In the genomic region with DNA sequence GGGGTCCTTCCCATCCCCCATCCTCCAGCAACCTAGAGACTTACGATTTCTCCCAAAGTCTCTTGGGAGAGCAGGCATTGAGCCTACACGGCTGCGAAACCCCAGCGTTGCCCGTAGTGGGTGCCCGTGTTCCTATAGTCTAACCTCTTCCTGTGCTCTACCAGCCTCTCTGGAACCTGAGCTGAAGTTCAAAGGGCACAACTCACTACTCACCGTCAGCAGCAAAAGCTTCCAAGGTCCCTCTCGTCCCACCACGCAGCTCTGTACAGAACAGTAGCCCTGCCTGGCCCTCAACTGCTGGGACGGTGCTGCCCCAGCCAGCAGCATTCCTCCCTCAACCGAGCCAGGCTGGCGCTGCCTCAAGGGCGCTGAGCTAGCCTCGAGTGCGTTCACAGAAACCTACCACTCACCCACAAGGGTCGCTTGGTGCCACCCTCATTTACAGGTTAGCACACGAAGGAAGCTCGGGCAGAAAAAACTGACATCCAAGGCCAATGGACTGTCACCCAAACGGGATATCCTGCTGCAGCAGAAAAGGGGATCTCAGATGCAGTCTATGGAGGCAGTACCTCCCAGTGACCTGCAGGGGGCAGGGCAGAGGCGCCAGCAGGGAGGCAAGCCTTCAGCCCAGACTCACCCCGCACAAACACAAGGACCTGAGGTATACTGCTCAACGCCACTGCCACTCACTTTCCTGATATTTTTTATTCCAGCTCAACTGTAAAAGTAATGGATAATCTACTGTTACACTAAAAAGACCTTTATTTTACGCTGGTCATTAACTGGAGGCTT, we compare ENCODE assay signal across 9 mouse cellular contexts.
A peak's percentile ranks its signal among the peaks of the same experiment; 100 is the strongest.
DNase-seq lines count a peak whose midpoint lies in the region; ATAC-seq and TF ChIP-seq lines count a peak whose summit lies in the region.
"Had no signal": no experiment of that assay in that cellular context is flagged by ENCODE, and none has a peak within 500 bp of the region (broad histone marks: within the 10 kb centered on the region; RNA-seq: fewer than 3 reads in every experiment).

No protein-coding gene starts in this region.

- H3K4me1 ChIP-seq in thymus, adult 2 months (replicated peaks; ENCODE audit: control insufficient read depth, insufficient read depth, low read length): no peaks in the 10 kb centered on the region
- no peaks in the 10 kb centered on the region for H3K4me1 ChIP-seq in cortical plate, adult 2 months (ENCODE audit: control insufficient read depth, insufficient read depth, low read length)

- DNase-seq in gastrocnemius, adult 18-20 months (ENCODE audit: low spot score): peak; percentile 7
- no peak for DNase-seq in gastrocnemius, adult 8-10 months (ENCODE audit: low spot score in 2 of 2)
- DNase-seq in thymus, adult 2 months: peak; percentile 22
- no peak for DNase-seq in thymus, adult 18-20 months
- DNase-seq in kidney, postnatal 14 days: peak; percentile 56
- DNase-seq in thymus, postnatal 25 days: peak; percentile 19

- peak; percentile 57; the same call in 1 of the 2 replicates for ATAC-seq in megakaryocyte-erythroid progenitor cell, adult 5-6 weeks (replicated peaks; ENCODE audit: low FRiP score, low TSS enrichment, poor library complexity, severe bottlenecking)

- no peak overlapping the region for H3K27ac ChIP-seq in thymus, adult 2 months (ENCODE audit: control insufficient read depth, insufficient read depth, low read length)
- H3K27ac ChIP-seq in cortical plate, adult 2 months (ENCODE audit: insufficient read depth, low read length): no peak overlapping the region
- H3K27ac ChIP-seq: neural tube, embryonic 12.5 days had no signal

- 46% methylated on average over 23 of the region's 23 CpGs for WGBS in thymus, adult 2 months

- TF ChIP-seq POLR2A in thymus, adult 2 months (IDR thresholded peaks at IDR 0.05; ENCODE audit: control insufficient read depth, extremely low read depth, insufficient read depth, low read length, poor library complexity): no peak
- no peak for TF ChIP-seq POLR2A in cortical plate, adult 2 months (IDR thresholded peaks at IDR 0.05; ENCODE audit: extremely low read depth, insufficient read depth, low read length)

- TF ChIP-seq CTCF in thymus, adult 2 months (IDR thresholded peaks at IDR 0.05; ENCODE audit: borderline replicate concordance, control insufficient read depth, extremely low read depth, insufficient read depth, low read length, poor library complexity): peak; percentile 50; the same call in 1 of the 2 replicates
- peak; percentile 70 for TF ChIP-seq CTCF in cortical plate, adult 2 months (IDR thresholded peaks at IDR 0.05; ENCODE audit: extremely low read depth, insufficient read depth, low read length)

- no peaks in the 10 kb centered on the region for H3K36me3 ChIP-seq in thymus, adult 2 months (ENCODE audit: control insufficient read depth, insufficient read depth, low read length)
- H3K36me3 ChIP-seq: neural tube, embryonic 12.5 days had no signal

- H3K4me3 ChIP-seq in thymus, adult 2 months (ENCODE audit: control insufficient read depth, insufficient read depth, low read length): no peak overlapping the region
- H3K4me3 ChIP-seq in cortical plate, adult 2 months (ENCODE audit: insufficient read depth, low read length): no peak overlapping the region
- H3K4me3 ChIP-seq: neural tube, embryonic 12.5 days had no signal

- no peaks in the 10 kb centered on the region for H3K27me3 ChIP-seq in thymus, adult 2 months (ENCODE audit: control insufficient read depth, insufficient read depth, low read length)

Comparison
In these comparisons a context has a peak if more than half of its experiments do, and no peak if none do; other contexts are left out.
1. DNase-seq: peak in gastrocnemius, adult 18-20 months (single experiment), thymus, adult 2 months (single experiment), kidney, postnatal 14 days (single experiment) and thymus, postnatal 25 days (single experiment); none in gastrocnemius, adult 8-10 months (0 of 2) and thymus, adult 18-20 months (0 of 2).